Mouse (Mus musculus) cerebellum, adult 8-10 months (tissue): ENCODE measurements at regions not wholly inside any gene's neighbourhood (a gene's known extent, or its start where the extent isn't known, plus 50 kb on each side); places are given as distances from the start of the nearest gene placed in this dataset.

Experiments used
- DNase-seq: peaks from one replicate; pipeline ENCODE4 v3.0.0; 2022

DNA sequence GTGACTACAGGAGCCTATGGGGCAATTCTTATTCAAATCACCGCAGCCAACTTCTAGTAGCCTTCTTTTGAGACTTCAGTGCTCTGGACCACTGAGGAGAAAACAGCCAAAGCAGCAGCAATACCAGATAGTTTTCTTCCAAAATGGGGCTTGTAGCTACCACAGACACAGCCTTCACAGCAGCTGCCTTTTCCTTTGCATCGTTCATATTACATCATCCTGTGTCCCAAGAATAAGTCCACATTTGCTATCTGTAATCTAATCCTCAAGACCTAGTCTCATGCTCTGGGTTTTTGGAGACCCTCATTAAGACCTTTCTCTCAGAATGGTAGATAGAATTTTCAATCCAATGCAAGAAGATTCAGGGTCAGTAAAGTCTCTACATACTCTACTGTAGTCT is 258.2 kb upstream of the Rbms1 start:
- DNase-seq = no peak

DNA sequence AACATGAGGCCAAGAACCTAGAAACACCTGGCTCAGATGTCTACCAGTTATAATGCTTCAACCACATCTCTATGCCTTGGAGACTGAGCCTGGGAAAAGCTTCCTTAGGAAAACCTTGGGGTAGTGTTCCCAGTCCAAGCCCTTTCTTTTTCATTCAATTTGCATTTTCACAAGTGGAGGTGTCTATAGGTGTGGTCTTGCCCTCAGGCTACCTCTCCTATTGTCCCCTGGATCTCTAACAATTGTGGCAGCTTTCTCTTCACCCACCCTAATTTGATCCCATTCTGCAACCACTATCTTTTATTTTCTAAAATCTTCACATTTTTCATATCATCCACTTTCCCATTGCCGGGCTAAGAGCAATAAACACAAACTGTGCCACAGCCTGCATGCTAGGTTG is 251.0 kb upstream of the Rbms1 start:
- DNase-seq = no peak

DNA sequence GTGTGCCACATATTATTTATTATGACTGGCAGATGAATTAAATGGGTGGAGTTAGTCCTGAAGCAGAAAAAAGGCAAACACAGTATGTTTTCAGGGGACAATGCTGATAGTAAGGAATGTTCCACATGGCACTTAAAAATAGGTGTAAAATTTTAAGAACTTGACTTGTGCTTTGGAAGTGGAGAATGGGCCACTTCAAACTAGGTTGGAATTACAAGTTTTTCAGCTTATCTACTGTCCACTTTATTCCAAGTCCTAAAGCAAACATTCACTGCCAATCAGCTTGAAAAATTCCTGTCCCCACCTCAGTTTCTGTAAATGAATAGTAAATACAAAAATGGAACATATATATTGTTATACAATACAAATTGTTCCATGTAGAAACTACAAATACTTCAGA is 238.4 kb upstream of the Rbms1 start:
- DNase-seq = no peak

DNA sequence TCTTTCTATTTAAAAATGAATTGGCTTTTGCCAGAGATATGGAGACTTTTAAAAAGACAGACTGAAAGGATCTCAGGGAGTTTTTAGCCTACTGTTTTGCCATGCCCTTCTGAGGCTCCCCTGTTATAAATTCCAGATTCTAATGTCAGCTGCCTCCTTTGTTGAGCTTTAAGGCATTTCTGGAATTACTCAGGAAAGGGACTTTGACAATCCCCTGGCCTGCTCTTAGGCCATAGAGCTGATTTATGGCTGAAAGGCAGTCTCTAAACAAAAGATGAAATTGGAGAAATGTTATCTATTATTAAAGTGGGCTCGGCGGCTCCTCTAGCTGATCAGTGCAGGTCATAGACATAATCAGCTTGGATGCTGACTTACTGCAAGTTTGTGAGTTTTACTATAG is 231.0 kb upstream of the Rbms1 start:
- no peak for DNase-seq

DNA sequence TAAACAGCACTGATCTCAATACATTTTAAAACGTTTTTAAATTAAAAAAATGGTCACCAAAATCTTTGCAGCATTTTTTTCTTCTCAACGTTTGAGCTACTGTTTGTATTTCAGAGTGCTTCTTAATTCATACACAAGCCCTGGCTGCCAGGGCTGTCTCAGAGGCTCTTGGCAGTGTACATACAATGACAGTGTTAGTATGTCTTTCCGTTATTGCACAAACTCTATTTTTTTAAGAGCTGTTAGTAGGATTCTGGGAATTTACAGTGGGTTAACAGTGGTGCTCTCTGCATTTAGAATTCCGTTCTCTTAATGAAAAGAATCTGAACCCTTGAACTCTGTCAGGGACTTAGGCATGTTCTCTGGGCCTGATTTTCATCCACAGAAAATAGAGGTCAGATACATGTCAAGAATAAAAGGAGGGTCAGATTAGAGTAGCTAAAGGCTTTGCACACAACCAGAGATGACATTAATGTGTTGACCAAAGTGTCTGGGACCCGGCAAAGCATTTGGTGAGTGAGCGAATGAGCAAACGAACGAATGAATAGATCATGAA is 219.5 kb upstream of the Rbms1 start:
- DNase-seq = no peak

DNA sequence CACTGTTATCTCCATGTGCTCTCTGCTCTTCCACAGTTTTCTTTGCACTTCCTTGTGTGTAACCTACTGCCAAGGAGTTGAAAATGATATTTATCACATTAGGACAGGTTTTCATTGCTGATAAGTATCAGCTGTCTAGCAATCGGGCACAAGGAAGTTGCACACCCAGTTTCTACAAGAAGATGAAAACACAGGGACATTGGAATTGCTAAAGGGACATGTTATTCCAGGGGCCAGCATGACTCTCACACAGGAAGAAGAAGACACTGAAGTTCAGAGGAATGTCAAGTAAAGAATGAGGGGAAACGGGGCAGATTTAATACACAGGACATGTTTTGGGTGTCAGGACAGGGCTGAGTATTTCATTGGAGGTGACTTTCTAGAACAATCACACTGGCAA is 214.8 kb upstream of the Rbms1 start:
- no peak for DNase-seq

DNA sequence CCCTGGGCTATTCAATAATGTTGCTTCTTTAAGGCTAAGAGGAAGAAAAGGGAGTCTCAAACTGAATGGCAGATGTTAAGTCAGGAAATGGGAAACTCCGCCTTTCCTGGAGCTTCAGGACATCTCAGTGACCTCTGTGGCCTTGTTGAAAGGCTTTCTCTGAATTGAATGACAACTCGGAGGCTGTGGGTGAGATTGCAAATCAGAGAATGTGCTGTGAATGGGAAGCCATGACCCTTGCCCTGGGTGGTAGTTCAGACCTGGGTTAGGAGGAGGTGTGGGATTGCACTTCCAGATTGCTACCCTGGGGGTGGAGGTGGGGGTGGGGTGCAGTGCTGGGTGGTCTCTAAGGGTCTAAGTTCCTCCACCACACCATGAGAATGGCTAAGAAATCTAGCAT is 213.8 kb upstream of the Rbms1 start:
- no peak for DNase-seq

DNA sequence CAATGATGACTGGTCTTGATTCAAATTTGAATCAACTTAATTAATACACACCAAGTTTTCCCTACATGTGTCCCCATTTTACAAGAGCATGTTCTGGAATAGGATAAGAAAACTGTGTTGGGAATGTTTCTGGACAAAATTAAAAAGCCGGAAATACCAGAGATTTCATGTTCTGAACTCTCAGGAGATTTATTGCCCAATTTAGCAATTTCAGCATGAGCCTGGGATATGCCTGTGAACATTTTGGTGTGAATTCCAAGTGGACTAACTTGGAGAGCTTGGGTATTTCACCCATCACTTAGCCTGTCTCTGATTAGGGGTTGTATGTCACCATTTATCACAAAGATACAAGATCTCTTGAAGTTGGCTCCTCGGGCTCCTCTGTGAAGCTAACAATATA is 210.6 kb upstream of the Rbms1 start:
- DNase-seq = no peak

DNA sequence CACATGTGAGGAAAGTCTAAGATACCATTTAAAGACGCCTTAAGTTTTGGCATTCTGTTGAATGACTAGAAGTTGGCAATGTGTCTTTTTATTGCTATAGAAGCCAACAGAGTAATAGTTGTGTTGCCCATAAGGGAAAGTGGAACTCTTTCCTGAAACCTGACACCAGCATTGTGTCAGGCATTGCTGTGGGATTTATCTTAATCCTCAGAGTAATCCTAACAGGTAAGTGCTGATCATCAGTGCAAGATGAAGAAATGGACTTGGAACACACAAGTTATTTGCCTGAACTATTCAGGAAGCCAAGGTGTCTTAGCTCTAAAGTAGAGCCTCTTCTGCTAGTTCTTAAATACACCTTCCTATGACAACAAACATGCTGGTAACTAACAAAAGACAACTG is 198.3 kb upstream of the Rbms1 start:
- no peak for DNase-seq

DNA sequence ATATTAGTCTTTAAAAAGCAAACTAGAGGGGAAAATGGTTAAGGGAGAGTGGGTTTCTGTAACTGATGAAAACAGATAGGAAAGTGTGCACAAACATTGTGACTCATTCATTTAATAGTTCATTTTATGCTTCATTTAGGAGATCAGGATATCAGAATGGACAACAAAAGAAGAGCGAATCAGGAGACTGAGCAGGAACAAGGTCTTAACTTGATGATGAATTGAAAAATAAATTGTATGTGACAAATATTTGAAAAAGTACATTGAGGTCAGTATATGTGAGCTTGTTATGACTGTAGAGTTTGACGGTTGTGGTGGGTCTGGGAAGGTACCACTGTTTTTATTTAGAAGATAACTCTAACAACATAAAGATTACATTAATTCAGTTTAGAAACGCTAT is 196.8 kb upstream of the Rbms1 start:
- no peak for DNase-seq

DNA sequence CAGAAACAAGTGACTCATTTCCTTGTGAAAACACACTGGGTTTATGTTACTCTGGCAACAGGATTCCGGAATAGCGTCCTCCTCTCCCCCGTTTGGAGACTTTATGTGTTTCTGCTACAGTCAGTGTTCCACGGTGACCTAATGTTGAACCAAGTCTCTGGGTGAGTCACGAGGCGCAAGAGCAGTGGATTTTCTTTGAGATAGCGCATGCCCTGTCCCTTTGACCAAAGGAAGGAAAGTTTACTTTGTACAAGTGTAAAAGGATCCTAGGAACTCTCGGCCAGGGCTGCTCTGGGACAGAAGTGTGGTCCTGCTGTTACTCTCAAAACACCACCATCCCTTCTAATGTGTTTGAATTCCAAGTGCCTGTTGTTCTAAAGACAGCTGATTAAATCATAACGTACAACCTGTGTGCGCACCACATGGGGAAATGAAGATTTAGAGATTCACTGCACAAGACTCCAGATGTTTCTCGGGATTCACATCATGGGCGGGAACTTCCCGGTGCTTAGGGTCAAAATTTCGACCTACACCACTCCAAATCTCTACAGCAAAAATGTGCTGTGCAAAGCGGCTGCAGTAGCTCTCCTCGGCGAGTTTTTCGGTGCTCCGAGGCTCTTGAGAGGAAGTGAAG is 176.1 kb upstream of the Rbms1 start:
- DNase-seq = no peak

DNA sequence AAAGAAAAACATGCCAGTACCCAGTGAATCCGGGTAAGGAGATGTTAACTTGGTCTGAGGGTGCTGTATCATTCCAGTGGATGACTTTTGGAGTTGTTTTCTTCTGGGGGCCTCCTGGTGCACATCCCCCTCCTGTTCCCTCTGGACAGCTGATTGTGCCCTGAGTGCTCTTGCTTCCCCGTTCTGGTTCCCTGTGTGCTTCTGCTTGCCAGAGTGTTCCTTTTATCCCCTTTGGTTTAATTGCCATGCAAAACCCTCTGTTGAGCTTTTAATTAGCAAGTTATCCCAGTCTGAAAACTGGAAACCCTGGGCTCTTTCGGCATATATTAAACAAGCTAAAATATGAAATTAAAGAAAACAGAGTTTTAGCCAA is 175.6 kb upstream of the Rbms1 start:
- DNase-seq = no peak

DNA sequence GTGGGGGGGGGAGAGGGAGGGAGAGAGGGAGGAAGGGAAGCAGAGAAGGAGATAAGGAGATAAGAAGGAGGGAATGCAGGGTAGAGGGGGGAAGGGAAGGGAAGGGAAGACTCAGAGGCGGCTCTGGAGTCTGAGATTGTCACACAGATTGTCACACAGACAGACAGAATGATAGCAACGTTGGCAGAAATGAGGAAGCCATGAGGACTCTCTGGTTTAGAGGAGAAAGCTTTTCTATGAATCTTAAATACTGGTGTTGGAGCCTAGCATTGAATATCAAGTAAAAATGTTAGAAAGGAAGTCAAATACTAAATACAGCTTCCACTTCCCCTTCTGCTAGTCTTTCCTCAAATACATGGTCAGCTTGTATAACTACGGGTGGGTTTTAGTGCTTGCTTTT is 174.4 kb upstream of the Rbms1 start:
- no peak for DNase-seq

DNA sequence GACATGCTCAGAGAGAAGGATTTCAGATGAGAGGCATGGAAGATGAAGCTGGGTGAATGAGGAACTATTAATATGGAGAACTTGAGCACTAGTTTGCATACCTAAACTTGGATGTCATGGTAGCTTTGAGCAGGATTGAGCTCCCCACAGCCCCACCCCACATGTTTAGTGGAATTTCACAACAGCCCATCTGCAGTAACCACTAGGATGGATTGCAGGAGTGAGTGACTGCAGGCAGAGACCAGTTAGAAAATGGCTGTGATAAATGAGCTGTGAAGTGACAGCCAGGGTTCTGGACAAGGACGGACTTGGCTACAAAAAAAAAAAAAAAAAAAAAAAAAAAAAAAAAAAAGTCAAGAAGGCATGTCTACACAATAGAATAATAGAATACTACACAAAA is 173.9 kb upstream of the Rbms1 start:
- no peak for DNase-seq

DNA sequence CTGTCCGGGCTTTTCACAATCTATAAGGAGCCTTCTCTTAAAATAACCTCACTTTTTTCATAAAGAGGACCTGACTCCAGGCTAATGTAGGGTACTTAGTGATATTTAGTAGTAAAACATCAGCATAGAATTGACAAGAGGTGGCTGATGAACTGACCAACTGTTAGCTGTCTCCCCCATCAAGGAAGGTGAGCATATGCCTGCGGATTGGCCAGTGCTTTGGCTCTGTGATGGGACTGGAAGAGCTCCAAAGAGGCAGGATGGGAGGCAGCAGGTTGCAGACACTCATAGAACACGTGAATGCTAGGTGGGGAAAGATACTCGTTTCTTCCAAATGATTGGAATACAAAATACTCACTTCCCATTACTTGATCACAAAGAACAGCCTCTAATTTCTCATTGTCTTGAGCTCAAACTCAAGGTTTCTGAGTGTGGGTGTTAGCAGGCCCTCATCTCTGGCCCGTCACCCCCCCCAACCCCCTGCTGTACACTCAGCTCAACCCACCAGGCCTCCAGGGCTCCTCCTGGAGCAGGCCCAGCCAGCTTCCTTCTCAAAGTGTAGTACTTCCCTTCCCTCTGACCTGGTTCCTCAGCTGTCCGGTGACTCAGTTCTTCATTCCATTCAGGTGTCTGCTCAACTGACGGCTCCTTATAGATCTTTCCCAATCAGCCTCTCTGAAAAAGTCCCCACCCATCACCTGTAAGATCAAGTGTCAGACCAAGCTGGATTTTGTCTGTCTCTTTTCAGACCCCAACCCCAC is 160.2 kb upstream of the Rbms1 start:
- no peak for DNase-seq

DNA sequence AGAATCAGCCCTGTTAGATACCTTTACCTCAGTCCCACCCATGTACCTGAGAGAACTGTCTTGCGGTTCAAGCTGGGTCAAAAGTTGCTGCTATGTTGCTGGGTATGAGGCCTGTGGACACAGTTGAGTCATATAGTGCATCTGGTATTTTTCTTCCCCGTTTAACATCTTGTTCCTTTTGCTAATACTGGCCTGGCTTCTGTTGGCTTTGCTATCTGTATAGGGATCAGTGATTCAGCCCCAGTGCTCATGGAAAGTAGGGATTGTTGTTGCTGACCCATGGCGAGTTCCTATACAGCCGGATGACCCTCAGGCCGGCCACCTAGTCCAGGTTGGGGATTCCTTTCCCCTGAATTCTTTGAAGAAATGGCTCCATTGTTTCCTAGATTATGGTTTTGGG is 158.3 kb upstream of the Rbms1 start:
- no peak for DNase-seq

DNA sequence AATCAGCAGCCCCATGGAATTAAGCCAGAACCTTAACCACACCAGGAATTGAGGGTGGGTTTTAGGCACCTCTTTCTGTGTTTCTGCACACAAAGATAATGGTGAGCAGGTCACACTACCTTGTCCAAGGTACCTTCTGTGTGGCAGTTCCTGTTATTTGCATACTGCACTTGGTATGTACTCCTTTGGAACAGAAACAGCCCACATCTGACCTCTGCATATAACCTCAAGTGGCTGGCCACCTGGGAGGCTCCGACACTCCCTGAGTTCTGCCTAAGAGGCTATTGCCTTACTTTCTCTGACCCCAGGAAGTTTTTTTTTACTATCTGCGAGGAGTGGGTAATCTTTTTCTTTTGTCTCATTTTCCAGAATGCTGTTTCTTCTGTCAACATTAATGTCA is 151.6 kb upstream of the Rbms1 start:
- DNase-seq = no peak

DNA sequence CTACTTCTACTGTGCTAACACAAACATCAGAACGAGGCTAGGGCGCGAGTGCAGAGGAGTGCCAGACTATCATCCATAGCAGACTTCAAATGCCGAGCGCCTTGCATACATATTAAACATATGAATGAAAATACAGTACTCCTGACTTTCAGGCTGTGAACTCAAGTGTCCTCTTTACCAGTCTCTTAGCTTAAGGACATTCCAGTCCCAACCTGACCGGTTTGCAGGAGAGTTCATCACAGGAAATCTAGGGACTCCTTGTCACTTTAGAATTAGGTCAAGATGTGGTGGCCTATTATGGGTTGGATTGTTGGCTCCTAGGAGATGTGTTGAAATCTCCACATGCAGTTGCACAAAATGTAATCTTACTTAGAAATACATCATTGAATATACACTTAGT is 150.9 kb upstream of the Rbms1 start:
- DNase-seq = no peak

DNA sequence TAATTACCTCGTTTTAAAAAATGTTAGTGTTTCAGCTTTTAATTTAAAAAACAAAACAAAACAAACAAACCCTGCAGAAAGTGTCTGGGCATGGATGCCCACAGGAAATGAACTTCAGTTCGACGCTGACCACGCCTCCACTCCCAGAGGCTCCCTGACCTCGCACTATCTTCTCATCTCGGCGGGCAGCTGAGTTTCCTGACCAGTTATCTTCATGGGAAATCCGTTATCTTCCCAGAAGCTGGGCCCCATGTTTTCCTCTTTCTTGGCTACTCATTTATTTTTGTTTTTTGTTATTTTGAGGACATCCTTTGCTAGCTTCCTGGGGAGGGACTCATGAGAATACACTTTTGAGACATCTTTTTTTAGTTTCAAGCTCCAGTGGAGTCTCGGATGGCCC is 147.6 kb upstream of the Rbms1 start:
- no peak for DNase-seq

DNA sequence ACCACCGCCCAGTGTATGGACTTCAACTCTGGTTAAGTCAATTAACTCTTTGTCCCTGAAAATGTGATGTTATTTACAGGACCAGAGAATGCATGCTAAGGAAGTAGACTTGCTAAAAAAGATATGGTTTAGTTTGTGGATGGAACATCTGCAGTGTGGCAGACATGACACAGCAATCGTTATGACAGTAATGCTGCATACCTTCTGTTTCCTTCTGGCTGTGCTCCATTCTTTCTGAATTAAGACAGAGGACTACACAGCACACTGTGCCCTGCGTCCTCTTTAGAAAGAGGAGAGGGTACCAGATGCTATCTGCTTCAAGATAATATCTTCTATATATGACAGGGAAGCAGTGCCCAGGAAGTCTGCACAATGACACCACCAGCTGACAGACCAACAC is 146.6 kb upstream of the Rbms1 start:
- DNase-seq = no peak

DNA sequence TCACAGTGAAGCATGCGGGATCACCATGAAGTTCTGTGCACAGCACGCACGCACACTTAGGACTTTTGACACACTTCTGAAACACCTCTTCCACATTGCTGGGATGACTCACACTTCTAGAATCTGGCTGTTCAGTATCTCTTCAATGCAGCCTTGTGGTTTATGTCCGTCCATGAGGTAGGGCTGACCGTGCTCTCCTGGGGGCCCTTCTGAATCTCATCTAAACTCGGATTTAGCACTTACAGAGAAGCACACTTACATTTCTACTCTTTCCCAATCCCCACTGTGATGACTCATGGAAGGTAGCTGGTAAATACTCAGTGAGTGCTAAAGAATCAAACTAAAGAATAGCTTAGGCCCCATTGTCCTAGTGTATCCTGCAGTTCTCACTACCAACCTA is 142.2 kb upstream of the Rbms1 start:
- no peak for DNase-seq

DNA sequence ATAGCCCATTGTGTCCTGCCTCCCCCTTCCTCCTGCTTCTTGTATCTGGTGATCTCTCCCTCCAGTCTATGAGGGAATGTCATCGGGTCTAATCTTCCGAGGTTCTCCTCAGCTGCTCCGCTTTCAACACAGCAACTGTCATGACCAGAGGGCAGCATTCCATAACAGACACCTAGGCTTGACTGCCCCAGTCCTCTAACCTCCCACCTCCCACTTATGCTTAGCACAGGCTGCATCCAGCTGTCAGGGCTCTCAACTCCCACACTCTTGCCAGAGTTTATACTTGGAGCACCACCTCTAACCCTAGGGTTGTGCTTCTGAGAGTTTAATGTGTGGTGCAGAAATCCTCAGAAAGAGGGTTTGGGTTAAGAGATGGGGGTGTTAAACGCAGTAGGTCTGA is 137.9 kb upstream of the Rbms1 start:
- DNase-seq = no peak

DNA sequence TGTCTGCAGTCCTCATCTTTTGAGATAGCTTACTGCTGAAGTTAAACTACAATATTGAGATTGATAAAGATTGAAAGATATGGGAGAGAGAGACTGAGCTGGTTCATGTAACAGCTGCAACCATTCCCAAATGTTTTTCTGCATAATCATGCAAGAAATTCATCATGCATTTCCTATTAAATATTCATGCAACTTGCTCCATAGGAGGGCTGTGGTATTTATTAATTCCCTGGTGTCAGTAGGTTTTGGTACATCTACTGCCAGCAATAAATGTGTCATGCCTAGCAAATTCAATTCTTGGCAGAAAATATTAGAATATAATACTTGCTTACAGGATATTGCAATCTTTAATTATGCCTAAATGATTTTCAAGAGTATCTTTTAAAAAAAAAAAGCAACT is 125.5 kb upstream of the Rbms1 start:
- no peak for DNase-seq

DNA sequence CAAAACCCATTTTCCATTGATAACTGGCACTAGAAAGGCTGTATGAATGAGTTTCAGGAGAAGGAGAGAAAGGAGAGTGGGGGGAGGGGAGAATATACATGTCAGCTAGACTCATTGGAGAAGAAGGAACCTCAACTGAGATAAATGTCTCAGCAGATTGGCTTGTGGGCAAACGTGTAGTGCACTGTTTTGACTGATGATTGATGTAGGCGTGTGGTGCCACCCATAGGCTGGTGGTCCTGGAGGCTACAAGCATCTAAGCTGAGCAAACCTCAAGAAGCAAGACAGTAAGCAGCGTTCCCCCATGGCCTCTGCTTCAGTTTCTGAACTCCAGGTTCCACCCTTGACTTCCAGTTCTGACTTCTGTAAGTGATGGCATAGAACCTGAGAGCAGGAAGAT is 121.8 kb upstream of the Rbms1 start:
- DNase-seq = no peak

DNA sequence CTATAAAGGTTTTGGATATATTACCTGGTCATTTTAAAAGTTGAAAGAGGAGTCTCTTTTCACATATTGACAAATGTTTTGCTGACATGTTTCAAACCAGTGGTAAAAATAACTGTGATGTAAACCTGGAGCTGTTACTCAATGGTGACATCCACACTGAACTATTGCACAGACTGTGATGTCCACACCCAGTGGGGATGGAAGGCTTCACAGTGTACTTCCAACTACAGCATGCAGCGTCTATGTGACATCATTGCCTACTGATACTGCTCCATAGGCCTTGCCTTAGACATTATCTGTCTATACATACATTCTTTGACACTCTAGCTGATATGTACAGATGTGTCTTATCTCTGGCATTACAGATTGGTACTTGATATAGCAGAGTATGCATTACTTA is 120.1 kb upstream of the Rbms1 start:
- DNase-seq = no peak
